ENCODE assay signal across 23 mouse cellular contexts in genomic region chr11:74666284-74666652, GRCm38 (mm10). TPM values are rescaled to one million over a fixed set of nuclear protein-coding genes. Genes with fewer than 3 reads are reported as not detected.
DNase-seq lines count a peak whose midpoint lies in the region.
"Had no signal": no experiment of that assay in that cellular context is flagged by ENCODE, and none has a peak within 500 bp of the region (broad histone marks: within the 10 kb centered on the region; RNA-seq: fewer than 3 reads in every experiment).

No protein-coding gene starts in this region.

- H3K27me3 ChIP-seq in heart, embryonic 10.5 days (ENCODE audit: insufficient read depth, poor library complexity, severe bottlenecking) = no peaks in the 10 kb centered on the region
- H3K27me3 ChIP-seq: CH12.LX; forebrain, embryonic 13.5 days; heart, embryonic 13.5 days; hindbrain, embryonic 12.5 days; hindbrain, embryonic 15.5 days; Patski had no signal

- no peaks in the 10 kb centered on the region for H3K9me3 ChIP-seq in heart, embryonic 10.5 days
- H3K9me3 ChIP-seq: forebrain, embryonic 10.5 days; forebrain, embryonic 13.5 days; G1E; heart, embryonic 13.5 days; hindbrain, embryonic 12.5 days; hindbrain, embryonic 15.5 days had no signal

- no peak overlapping the region for H3K27ac ChIP-seq in heart, embryonic 10.5 days
- H3K27ac ChIP-seq: forebrain, embryonic 10.5 days; forebrain, embryonic 13.5 days; heart, embryonic 13.5 days; hindbrain, embryonic 12.5 days; hindbrain, embryonic 15.5 days had no signal

- H3K4me3 ChIP-seq in heart, embryonic 10.5 days = no peak overlapping the region
- H3K4me3 ChIP-seq: forebrain, embryonic 10.5 days; forebrain, embryonic 13.5 days; heart, embryonic 13.5 days; hindbrain, embryonic 12.5 days; hindbrain, embryonic 15.5 days had no signal

- 94% methylated on average over 5 of the region's 5 CpGs for WGBS in heart, embryonic 10.5 days

- no peaks in the 10 kb centered on the region for H3K4me1 ChIP-seq in heart, embryonic 10.5 days
- H3K4me1 ChIP-seq: forebrain, embryonic 10.5 days; forebrain, embryonic 13.5 days; heart, embryonic 13.5 days; hindbrain, embryonic 12.5 days; hindbrain, embryonic 15.5 days had no signal

- DNase-seq in adrenal gland, adult 2 months = peak; percentile 65
- no peak for DNase-seq in adrenal gland, postnatal 25 days
- DNase-seq in heart, embryonic 10.5 days (ENCODE audit: low spot score) = peak; percentile 71
- no peak for DNase-seq in heart, postnatal 36 days
- peak; percentile 60 for DNase-seq in adrenal gland, postnatal 14 days
- no peak for DNase-seq in retina, embryonic 14.5 days (ENCODE audit: low spot score)
- DNase-seq: B cell, adult 2 months; cerebellum, adult 18-20 months; cerebellum, adult 9-10 months; cerebellum, postnatal 14 days; gastrocnemius, postnatal 10 days; heart, postnatal 14 days; kidney, adult 18-20 months; kidney, adult 9 months had no signal

- intact Hi-C loops in heart, postnatal 36 days (cut with DNase I) = no loop called here

- peaks cover 91% of the 10 kb centered on the region for H3K36me3 ChIP-seq in heart, embryonic 10.5 days

RNA-seq across cellular contexts. Expression of gene Cluh, which starts 17.0 kb away (rescaled TPM):
- total RNA-seq in adrenal gland, adult 2 months (2021) = 100 to 1,000 TPM; 190 to 247 TPM
- 134 and 163 TPM in 2 replicates for polyA plus RNA-seq in adrenal gland, adult 2 months (2012; rRNA removed)
- 191 and 212 TPM in 2 replicates for total RNA-seq in adrenal gland, postnatal 25 days (2021)
- polyA plus RNA-seq in heart, embryonic 10.5 days (2016; fragmentation: Nextera tagmentation; extraction: Ambion mirVana) = 50.2 and 68.6 TPM in 2 replicates
- 100 to 1,000 TPM; 221 to 229 TPM for total RNA-seq in heart, postnatal 36 days (2021)
- total RNA-seq in adrenal gland, postnatal 14 days (2021) = 245 and 246 TPM in 2 replicates

RNA-seq across cellular contexts. Expression of gene Ccdc92b, which starts 46.9 kb away (rescaled TPM):
- 1 to 10 TPM; 2.0 to 3.6 TPM for total RNA-seq in adrenal gland, adult 2 months (2021)
- polyA plus RNA-seq in adrenal gland, adult 2 months (2012; rRNA removed) = 2.4 and 4.0 TPM in 2 replicates
- total RNA-seq in adrenal gland, postnatal 25 days (2021) = 3.3 and 4.1 TPM in 2 replicates
- 1.6 and 1.7 TPM in 2 replicates for polyA plus RNA-seq in heart, embryonic 10.5 days (2016; fragmentation: Nextera tagmentation; extraction: Ambion mirVana)
- total RNA-seq in heart, postnatal 36 days (2021) = under 1 TPM; 0.33 to 0.36 TPM
- 2.9 and 3.1 TPM in 2 replicates for total RNA-seq in adrenal gland, postnatal 14 days (2021)
- total RNA-seq: CH12.LX; granulocyte monocyte progenitor cell, adult 5-6 weeks had no signal
- polyA plus RNA-seq: G1E had no signal

RNA-seq across cellular contexts. Expression of gene Rap1gap2, which starts 55.6 kb away (rescaled TPM):
- 10 to 100 TPM in 1 of 2 experiments, 1 to 10 TPM in 1; 6.1 to 12.9 TPM for total RNA-seq in adrenal gland, adult 2 months (2021)
- 4.8 and 5.1 TPM in 2 replicates for polyA plus RNA-seq in adrenal gland, adult 2 months (2012; rRNA removed)
- 5.9 and 11.5 TPM in 2 replicates for total RNA-seq in adrenal gland, postnatal 25 days (2021)
- polyA plus RNA-seq in heart, embryonic 10.5 days (2016; fragmentation: Nextera tagmentation; extraction: Ambion mirVana) = 5.2 and 7.0 TPM in 2 replicates
- total RNA-seq in heart, postnatal 36 days (2021) = 10 to 100 TPM; 74.1 to 86.6 TPM
- total RNA-seq in adrenal gland, postnatal 14 days (2021) = 12.6 and 12.8 TPM in 2 replicates

RNA-seq across cellular contexts. Expression of gene Pafah1b1, which starts 58.2 kb away (rescaled TPM):
- 100 to 1,000 TPM; 171 to 185 TPM for total RNA-seq in adrenal gland, adult 2 months (2021)
- 6.9 and 8.2 TPM in 2 replicates for polyA plus RNA-seq in adrenal gland, adult 2 months (2012; rRNA removed)
- total RNA-seq in adrenal gland, postnatal 25 days (2021) = 141 and 192 TPM in 2 replicates
- polyA plus RNA-seq in heart, embryonic 10.5 days (2016; fragmentation: Nextera tagmentation; extraction: Ambion mirVana) = 47.2 and 55.8 TPM in 2 replicates
- 100 to 1,000 TPM; 201 to 204 TPM for total RNA-seq in heart, postnatal 36 days (2021)
- total RNA-seq in adrenal gland, postnatal 14 days (2021) = 140 and 142 TPM in 2 replicates

Comparison
In these comparisons a context has a peak if more than half of its experiments do, and no peak if none do; other contexts are left out.
1. DNase-seq: peak in adrenal gland, adult 2 months (single experiment), heart, embryonic 10.5 days (single experiment) and adrenal gland, postnatal 14 days (single experiment); none in adrenal gland, postnatal 25 days (single experiment), heart, postnatal 36 days (0 of 2) and retina, embryonic 14.5 days (single experiment).